Mouse (Mus musculus): ENCODE measurements around the gene Psmb6.
"Not testable (repeated sequence)": the region's sequence is repeated elsewhere in the genome, so short reads cannot be mapped to it uniquely, and the experiment has no call there.

The Psmb6 gene

GRCm38 (mm10) chr11:70523306-70523989 lies 1.7 kb upstream of the Psmb6 start:
- not testable (repeated sequence) for DNase-seq

GRCm38 (mm10) chr11:70524782-70525181 lies 385 bp upstream of the Psmb6 start:
- no peak for DNase-seq

GRCm38 (mm10) chr11:70525726-70526125 lies 559 bp downstream of the Psmb6 start:
- DNase-seq, result no peak

- DNase-seq, result no peak
Measured at GRCm38 (mm10) chr11:70526211-70526610, 1.0 kb downstream of the Psmb6 start.

- DNase-seq, result no peak
Measured at GRCm38 (mm10) chr11:70528610-70529009, 3.4 kb downstream of the Psmb6 start.

- not testable (repeated sequence) for DNase-seq
Measured at GRCm38 (mm10) chr11:70531065-70531464, 5.9 kb downstream of the Psmb6 start.

GRCm38 (mm10) chr11:70532839-70533238 lies 7.7 kb downstream of the Psmb6 start, which contains the start of gene Gm40193:
TSS of gene Gm40193 (minus strand) at chr11:70532939.
- DNase-seq, result no peak

GRCm38 (mm10) chr11:70539423-70539822 lies 14.3 kb downstream of the Psmb6 start:
- DNase-seq, result no peak

- peak; percentile 87 to 89 for DNase-seq
Measured at GRCm38 (mm10) chr11:70539877-70540587, 14.9 kb downstream of the Psmb6 start, which contains the start of gene Pld2. TSS of gene Pld2 (plus strand) at chr11:70540064.

- DNase-seq, result no peak
Measured at GRCm38 (mm10) chr11:70540928-70541327, 15.8 kb downstream of the Psmb6 start.

GRCm38 (mm10) chr11:70541415-70541814 lies 16.2 kb downstream of the Psmb6 start:
- no peak for DNase-seq

GRCm38 (mm10) chr11:70544496-70544895 lies 19.3 kb downstream of the Psmb6 start:
- DNase-seq, result no peak

- DNase-seq, result no peak
Measured at GRCm38 (mm10) chr11:70551526-70551925, 26.4 kb downstream of the Psmb6 start.

- no peak for DNase-seq
Measured at GRCm38 (mm10) chr11:70553940-70554339, 28.8 kb downstream of the Psmb6 start.

GRCm38 (mm10) chr11:70557545-70557944 lies 32.4 kb downstream of the Psmb6 start:
- peak in 1 of 2 experiments; percentile 23 for DNase-seq

- DNase-seq, result no peak
Measured at GRCm38 (mm10) chr11:70561937-70562286, 36.7 kb downstream of the Psmb6 start.

GRCm38 (mm10) chr11:70562287-70562994 lies 37.3 kb downstream of the Psmb6 start, which contains the start of gene Mink1:
TSS of gene Mink1 (plus strand) at chr11:70562881.
- peak; percentile 91 to 94 for DNase-seq

GRCm38 (mm10) chr11:70562995-70563469 lies 37.9 kb downstream of the Psmb6 start:
- DNase-seq, result no peak

- DNase-seq, result peak; percentile 45 to 60
Measured at GRCm38 (mm10) chr11:70563470-70564275, 38.5 kb downstream of the Psmb6 start.

GRCm38 (mm10) chr11:70564276-70564873 lies 39.2 kb downstream of the Psmb6 start:
- DNase-seq, result peak; percentile 64 to 82

GRCm38 (mm10) chr11:70566586-70566985 lies 41.4 kb downstream of the Psmb6 start:
- no peak for DNase-seq

- not testable (repeated sequence) for DNase-seq
Measured at GRCm38 (mm10) chr11:70570614-70571013, 45.4 kb downstream of the Psmb6 start.
